Mouse (Mus musculus): Measurements from ENCODE around the gene Glt1d1.

Gene Glt1d1

GRCm38 (mm10) chr5:127632167-127633145, at the start of gene Glt1d1, which contains the start of gene Slc15a4:
TSS of gene Glt1d1 (plus strand) at chr5:127632262.
TSS of gene Slc15a4 (minus strand) at chr5:127632897.
- DNase-seq: peak; percentile 51 to 59

GRCm38 (mm10) chr5:127583658-127584057, 48.4 kb upstream of the Glt1d1 start:
- peak; percentile 39 to 48 for DNase-seq

GRCm38 (mm10) chr5:127587854-127588253, 44.2 kb upstream of the Glt1d1 start:
- no peak for DNase-seq

GRCm38 (mm10) chr5:127592406-127592805, 39.7 kb upstream of the Glt1d1 start:
- DNase-seq: no peak

- DNase-seq: peak; percentile 39 to 66
Measured at GRCm38 (mm10) chr5:127592854-127593253, 39.2 kb upstream of the Glt1d1 start.

GRCm38 (mm10) chr5:127595676-127596075, 36.4 kb upstream of the Glt1d1 start:
- no peak for DNase-seq

GRCm38 (mm10) chr5:127596862-127597261, 35.2 kb upstream of the Glt1d1 start:
- no peak for DNase-seq

GRCm38 (mm10) chr5:127602996-127603395, 29.1 kb upstream of the Glt1d1 start:
- no peak for DNase-seq

GRCm38 (mm10) chr5:127607507-127607906, 24.6 kb upstream of the Glt1d1 start:
- DNase-seq: no peak

- DNase-seq: no peak
Measured at GRCm38 (mm10) chr5:127609191-127609714, 22.8 kb upstream of the Glt1d1 start.

- peak; percentile 51 to 56 for DNase-seq
Measured at GRCm38 (mm10) chr5:127610787-127611509, 21.1 kb upstream of the Glt1d1 start.

GRCm38 (mm10) chr5:127611881-127612280, 20.2 kb upstream of the Glt1d1 start:
- DNase-seq: no peak

GRCm38 (mm10) chr5:127612397-127612796, 19.7 kb upstream of the Glt1d1 start:
- DNase-seq: no peak

- no peak for DNase-seq
Measured at GRCm38 (mm10) chr5:127615459-127615858, 16.6 kb upstream of the Glt1d1 start.

- no peak for DNase-seq
Measured at GRCm38 (mm10) chr5:127616151-127616550, 15.9 kb upstream of the Glt1d1 start.

- DNase-seq: peak; percentile 99
Measured at GRCm38 (mm10) chr5:127616884-127617635, 15.0 kb upstream of the Glt1d1 start.

- DNase-seq: no peak
Measured at GRCm38 (mm10) chr5:127618834-127619233, 13.2 kb upstream of the Glt1d1 start.

GRCm38 (mm10) chr5:127620371-127620770, 11.7 kb upstream of the Glt1d1 start:
- no peak for DNase-seq

GRCm38 (mm10) chr5:127621108-127621507, 11.0 kb upstream of the Glt1d1 start:
- no peak for DNase-seq

- no peak for DNase-seq
Measured at GRCm38 (mm10) chr5:127624427-127625213, 7.4 kb upstream of the Glt1d1 start.

- no peak for DNase-seq
Measured at GRCm38 (mm10) chr5:127627242-127627641, 4.8 kb upstream of the Glt1d1 start.

GRCm38 (mm10) chr5:127631671-127632070, 391 bp upstream of the Glt1d1 start:
- DNase-seq: no peak

Data from cerebellum, postnatal 14 days (tissue).